Mouse (Mus musculus) lung, postnatal 0 days (tissue): ENCODE measurements around the gene Tm4sf1. TPM values are rescaled to one million over a fixed set of nuclear protein-coding genes. Genes with fewer than 3 reads are reported as not detected.

Experiments
- ATAC-seq: fragments of 200-750 bp; cut with Nextera tagmentation; 2 replicates; pipeline ENCODE4 v1.8.0; 2017; ENCODE audit warnings: moderate library complexity
- DNase-seq: peaks from one replicate; pipeline ENCODE4 v3.0.0-alpha.2; 2016; ENCODE audit warnings: low spot score
- H3K27ac ChIP-seq: fragments of 300-500 bp; sonication (generic); 2 replicates; pipeline ENCODE4 v1.5.1; 2014; ENCODE audit warnings: antibody characterized with exemption, mild to moderate bottlenecking, low read length, mixed read lengths
- H3K27me3 ChIP-seq: fragments of 300-500 bp; sonication (generic); replicated peaks from 2 replicates; pipeline ENCODE4 v1.6.1; 2014; ENCODE audit warnings: low read length, mixed read lengths; ENCODE audit not compliant: insufficient read depth
- H3K36me3 ChIP-seq: fragments of 300-500 bp; sonication (generic); 2 replicates; pipeline ENCODE4 v1.6.1; 2014; ENCODE audit warnings: low read length, mixed read lengths; ENCODE audit not compliant: insufficient read depth
- H3K4me1 ChIP-seq: fragments of 300-500 bp; sonication (generic); 2 replicates; pipeline ENCODE4 v1.6.1; 2014; ENCODE audit warnings: antibody characterized with exemption, low read depth, low read length, mixed read lengths; ENCODE audit not compliant: insufficient read depth
- H3K4me2 ChIP-seq: fragments of 300-500 bp; sonication (generic); replicated peaks from 2 replicates; pipeline ENCODE4 v1.6.1; 2014; ENCODE audit warnings: low read depth, mild to moderate bottlenecking, low read length, moderate library complexity, mixed read lengths
- H3K4me3 ChIP-seq: fragments of 300-500 bp; sonication (generic); 2 replicates; pipeline ENCODE4 v1.5.1; 2014; ENCODE audit warnings: low read depth, low read length
- H3K9ac ChIP-seq: fragments of 300-500 bp; sonication (generic); replicated peaks from 2 replicates; pipeline ENCODE4 v1.6.1; 2014; ENCODE audit warnings: low read depth, mild to moderate bottlenecking
- H3K9me3 ChIP-seq: fragments of 300-500 bp; sonication (generic); 2 replicates; pipeline ENCODE4 v1.6.1; 2016; ENCODE audit warnings: low read length, mixed read lengths
- CTCF ChIP-seq: IDR thresholded peaks from 2 replicates; pipeline ENCODE4 v1.5.1; 2016; ENCODE audit warnings: antibody characterized with exemption, mild to moderate bottlenecking
- EP300 ChIP-seq: IDR thresholded peaks from 2 replicates; pipeline ENCODE4 v1.6.1; 2016; ENCODE audit warnings: antibody characterized with exemption, mild to moderate bottlenecking, control low read depth
- WGBS: fragments of 180-500 bp; shearing (Covaris S2); extraction: QIAGEN DNeasy Blood & Tissue Kit; methylation state at CpG from one replicate; pipeline ENCODE4 v1.1.7; 2014; 5-methylcytosine and 5-hydroxymethylcytosine counted together
- polyA plus RNA-seq: library from polyadenylated mRNA; unstranded; fragments of >200 nt; fragmentation: Nextera tagmentation; extraction: Ambion mirVana; gene quantifications from 2 replicates; pipeline ENCODE4 v1.2.1, GENCODE M21; 2015

Tm4sf1 gene
- polyA plus RNA-seq, result 438 and 517 TPM in 2 replicates

GRCm38 (mm10) chr3:57301921-57302539 lies at the start of gene Tm4sf1:
Tm4sf1 (minus strand) TSS chr3:57301988.
- WGBS, result 63% methylated on average over 2 of the region's 2 CpGs
- no peak for DNase-seq
- Histone ChIP-seq H3K9ac (no peak within 1 kb of the TSS), H3K4me1 (no peaks in the 10 kb centered on the region), H3K4me3 (no peak within 1 kb of the TSS), H3K9me3 (no peaks in the 10 kb centered on the region), H3K27ac (no peak within 1 kb of the TSS), H3K27me3 (no peaks in the 10 kb centered on the region), H3K4me2 (no peak within 1 kb of the TSS), H3K36me3 (no peaks in the 10 kb centered on the region)
- ATAC-seq, result peak; percentile 52
- TF ChIP-seq CTCF (no peak), EP300 (no peak)

GRCm38 (mm10) chr3:57344811-57345210 lies 43.0 kb upstream of the Tm4sf1 start:
- whole genome bisulfite sequencing, result 45% methylated on average over 5 of the region's 5 CpGs
- DNase-seq, result peak; percentile 25
- Histone ChIP-seq H3K27ac (peak overlapping the region; percentile 78), H3K9ac (no peak overlapping the region), H3K4me3 (no peak overlapping the region), H3K4me1 (no peaks in the 10 kb centered on the region), H3K9me3 (no peaks in the 10 kb centered on the region), H3K4me2 (no peak overlapping the region), H3K36me3 (no peaks in the 10 kb centered on the region), H3K27me3 (no peaks in the 10 kb centered on the region)
- TF ChIP-seq CTCF (no peak), EP300 (no peak)
- ATAC-seq, result peak; percentile 49

DNA sequence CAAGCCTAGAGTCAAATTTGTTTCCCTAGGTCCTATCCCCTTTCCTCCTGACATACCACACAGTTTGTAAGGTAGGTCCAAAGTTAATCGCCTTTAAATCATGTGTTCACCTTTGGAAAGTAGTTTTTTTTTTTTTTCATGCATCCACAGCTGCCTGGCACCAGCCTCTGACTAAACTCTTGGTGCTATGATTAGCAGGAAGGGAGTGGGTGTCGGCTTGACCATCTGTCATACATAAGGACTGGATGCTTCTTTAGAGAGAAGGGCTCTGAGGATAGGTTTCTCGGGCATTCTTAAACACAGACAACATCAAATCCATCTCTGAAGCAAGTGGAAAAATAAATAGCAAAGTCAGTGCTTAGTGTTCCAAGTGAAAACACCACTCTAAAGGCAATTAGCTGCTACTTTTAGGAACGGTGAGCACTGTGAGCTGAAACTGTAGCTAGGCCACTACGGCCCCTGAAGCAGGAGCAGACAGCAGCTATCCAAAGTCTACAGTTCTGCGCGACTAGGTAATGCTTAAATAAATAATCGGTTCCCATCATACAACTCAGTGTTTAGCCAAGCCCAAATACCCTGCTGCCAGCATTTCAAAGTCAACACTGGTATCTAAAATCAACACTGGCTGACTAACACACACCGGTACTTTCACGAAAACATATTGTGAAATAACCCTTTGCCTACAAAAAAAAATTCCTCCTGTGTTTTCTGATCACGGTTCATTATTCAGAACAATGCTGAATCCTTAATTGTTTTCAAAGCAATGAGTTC lies 42.2 kb upstream of the Tm4sf1 start:
- no peaks in the 10 kb centered on the region for H3K36me3 ChIP-seq
- peak overlapping the region; percentile 78 for H3K27ac ChIP-seq
- WGBS, result 20% methylated on average over 11 of the region's 11 CpGs
- no peak overlapping the region for H3K4me2 ChIP-seq
- TF ChIP-seq CTCF (no peak), EP300 (peak; percentile 96)
- ATAC-seq (peak; percentile 96), DNase-seq (peak; percentile 81)
- H3K9me3 ChIP-seq, result no peaks in the 10 kb centered on the region
- H3K4me1 ChIP-seq, result no peaks in the 10 kb centered on the region
- no peak overlapping the region for H3K4me3 ChIP-seq
- H3K9ac ChIP-seq, result no peak overlapping the region
- no peaks in the 10 kb centered on the region for H3K27me3 ChIP-seq

DNA sequence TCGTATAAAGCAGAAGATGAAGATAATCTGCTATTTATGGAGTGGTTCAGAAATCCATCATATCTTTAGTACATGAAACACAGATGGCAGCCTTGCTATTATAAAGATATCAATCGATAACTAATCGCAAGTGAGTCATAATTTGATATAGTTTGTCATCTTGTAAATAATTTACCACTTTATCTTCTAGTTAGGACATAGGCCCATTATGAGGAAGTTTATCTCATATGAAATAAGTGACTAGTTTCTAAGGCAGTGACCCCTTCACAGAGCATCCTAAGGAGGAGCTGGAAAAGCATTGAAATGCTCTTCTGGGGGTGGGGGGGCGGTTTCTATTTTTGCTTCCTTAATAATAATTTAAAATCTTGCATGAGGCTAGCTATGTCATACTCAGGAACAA lies 41.2 kb upstream of the Tm4sf1 start:
- 85% methylated on average over 4 of the region's 4 CpGs for WGBS
- no peaks in the 10 kb centered on the region for H3K9me3 ChIP-seq
- no peaks in the 10 kb centered on the region for H3K36me3 ChIP-seq
- no peaks in the 10 kb centered on the region for H3K4me1 ChIP-seq
- ATAC-seq (no peak), DNase-seq (no peak)
- no peak overlapping the region for H3K4me3 ChIP-seq
- no peak overlapping the region for H3K9ac ChIP-seq
- no peak overlapping the region for H3K27ac ChIP-seq
- TF ChIP-seq CTCF, result no peak
- no peak for TF ChIP-seq EP300
- no peaks in the 10 kb centered on the region for H3K27me3 ChIP-seq
- H3K4me2 ChIP-seq, result no peak overlapping the region

GRCm38 (mm10) chr3:57341321-57341720 lies 39.5 kb upstream of the Tm4sf1 start:
- Histone ChIP-seq H3K27ac (no peak overlapping the region), H3K27me3 (no peaks in the 10 kb centered on the region), H3K9ac (no peak overlapping the region), H3K4me1 (no peaks in the 10 kb centered on the region), H3K4me2 (no peak overlapping the region), H3K9me3 (no peaks in the 10 kb centered on the region), H3K4me3 (no peak overlapping the region), H3K36me3 (no peaks in the 10 kb centered on the region)
- WGBS, result 47% methylated on average over 3 of the region's 3 CpGs
- peak; percentile 31; the same call in 1 of the 2 replicates for ATAC-seq
- no peak for TF ChIP-seq CTCF
- TF ChIP-seq EP300, result no peak
- DNase-seq, result peak; percentile 58

DNA sequence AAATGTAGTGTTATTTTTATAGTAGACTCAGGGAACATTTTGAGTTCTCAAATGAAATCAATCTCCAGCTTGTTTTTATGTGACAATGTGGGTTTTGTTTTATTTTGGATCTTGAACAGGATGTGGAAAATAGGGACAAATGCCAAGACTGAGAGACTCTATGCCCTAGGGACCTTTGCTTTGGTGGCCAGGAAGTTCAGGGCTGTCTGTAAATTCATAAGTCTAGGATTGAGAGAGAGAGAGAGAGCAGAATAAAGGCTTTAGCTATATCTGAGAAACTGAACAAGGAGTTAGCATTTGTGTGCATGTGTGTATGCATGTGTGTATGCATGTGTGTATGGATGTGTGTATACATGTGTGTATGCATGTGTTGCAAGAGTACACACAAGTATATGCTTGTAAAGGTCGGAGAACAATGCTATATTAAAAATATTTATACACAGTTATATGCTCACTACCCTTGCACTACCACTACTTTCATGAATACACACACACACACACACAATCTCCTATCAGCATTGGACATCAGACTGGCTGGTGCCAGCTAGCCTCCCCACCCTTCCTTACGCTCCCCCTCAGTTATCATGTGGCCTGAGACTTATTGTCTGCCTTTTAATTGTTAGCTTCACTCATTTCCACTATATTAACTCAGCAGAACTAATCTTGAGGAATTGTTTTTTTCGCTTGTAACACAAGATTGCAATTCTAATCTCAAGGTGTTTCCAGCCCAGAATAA lies 33.5 kb upstream of the Tm4sf1 start:
- ATAC-seq (peak; percentile 93), DNase-seq (peak; percentile 47)
- H3K9ac ChIP-seq, result no peak overlapping the region
- H3K4me2 ChIP-seq, result no peak overlapping the region
- H3K36me3 ChIP-seq, result no peaks in the 10 kb centered on the region
- H3K4me3 ChIP-seq, result no peak overlapping the region
- H3K4me1 ChIP-seq, result no peaks in the 10 kb centered on the region
- WGBS, result 47% methylated on average over 3 of the region's 3 CpGs
- TF ChIP-seq EP300 (no peak; the same call in 1 of the 2 replicates), CTCF (no peak)
- H3K9me3 ChIP-seq, result no peaks in the 10 kb centered on the region
- H3K27ac ChIP-seq, result peak overlapping the region; percentile 2; the same call in 1 of the 2 replicates
- no peaks in the 10 kb centered on the region for H3K27me3 ChIP-seq
